Mouse (Mus musculus) left cerebral cortex, postnatal 14 days (tissue): ENCODE data around the gene Hamp. TPM values are rescaled to one million over a fixed set of nuclear protein-coding genes. Genes with fewer than 3 reads are reported as not detected.
"Not testable (repeated sequence)": the region's sequence is repeated elsewhere in the genome, so short reads cannot be mapped to it uniquely, and the experiment has no call there.

Experiments used
- DNase-seq, 2 experiments: peaks; one replicate each; pipeline ENCODE4 v3.0.0; 2021 to 2022; ENCODE audit warnings: low spot score in 2 of 2, mixed read lengths in 1 of 2
- intact Hi-C: fragments of 180-260 bp; cut with DNase I; formaldehyde crosslinking; loops from one replicate; pipeline ENCODE4 v1.15.1; 2025
- total RNA-seq, 2 experiments: library from RNA; stranded (reverse); gene quantifications; 2 replicates each; pipeline ENCODE4 v1.2.3; 2021

Hamp gene
- total RNA-seq, 2 experiments from 2014 or later = not detected

- intact Hi-C loops = loop anchor here (5.0 kb wide), 1 partner anchor 115 kb away; no protein-coding TSS in a partner anchor
- DNase-seq = peak; percentile 83 to 85
Observed at GRCm38 (mm10) chr7:30957367-30957783, 13.5 kb upstream of the Hamp start.

GRCm38 (mm10) chr7:30956756-30957366, 13.0 kb upstream of the Hamp start, which contains the start of gene Usf2:
Gene Usf2, minus strand, starts transcription at chr7:30956803.
- DNase-seq = peak; percentile 84 to 86
- intact Hi-C loops = loop anchor here (5.0 kb wide), 1 partner anchor 115 kb away; no protein-coding TSS in a partner anchor

- intact Hi-C loops = loop anchor here (5.0 kb wide), 1 partner anchor 116 kb away; no protein-coding TSS in a partner anchor
- no peak for DNase-seq
Observed at GRCm38 (mm10) chr7:30956357-30956751, 12.5 kb upstream of the Hamp start.

GRCm38 (mm10) chr7:30955584-30956356, 11.9 kb upstream of the Hamp start:
- DNase-seq = peak; percentile 73
- intact Hi-C loops = loop anchor here (5.0 kb wide), 1 partner anchor 117 kb away; no protein-coding TSS in a partner anchor

GRCm38 (mm10) chr7:30954971-30955520, 11.2 kb upstream of the Hamp start:
- intact Hi-C loops = loop anchor here (5.0 kb wide), 1 partner anchor 117 kb away; no protein-coding TSS in a partner anchor
- DNase-seq = no peak

GRCm38 (mm10) chr7:30954036-30954435, 10.2 kb upstream of the Hamp start:
- DNase-seq = no peak
- intact Hi-C loops = no loop called here

GRCm38 (mm10) chr7:30953459-30953858, 9.6 kb upstream of the Hamp start:
- intact Hi-C loops = no loop called here
- DNase-seq = no peak

GRCm38 (mm10) chr7:30952441-30953265, 8.8 kb upstream of the Hamp start:
- intact Hi-C loops = no loop called here
- no peak for DNase-seq

GRCm38 (mm10) chr7:30949902-30950301, 6.1 kb upstream of the Hamp start:
- intact Hi-C loops, DNase-seq: not testable (repeated sequence)

GRCm38 (mm10) chr7:30945876-30946275, 2.0 kb upstream of the Hamp start:
- no peak for DNase-seq
- intact Hi-C loops = no loop called here

GRCm38 (mm10) chr7:30945466-30945865, 1.6 kb upstream of the Hamp start:
- intact Hi-C loops, DNase-seq: not testable (repeated sequence)

- DNase-seq, intact Hi-C loops: not testable (repeated sequence)
Observed at GRCm38 (mm10) chr7:30944706-30945105, 874 bp upstream of the Hamp start.

- intact Hi-C loops, DNase-seq: not testable (repeated sequence)
Observed at GRCm38 (mm10) chr7:30942365-30942764, 1.5 kb downstream of the Hamp start.

GRCm38 (mm10) chr7:30940070-30940469, 3.8 kb downstream of the Hamp start:
- intact Hi-C loops, DNase-seq: not testable (repeated sequence)

GRCm38 (mm10) chr7:30935422-30936099, 8.3 kb downstream of the Hamp start:
- DNase-seq, intact Hi-C loops: not testable (repeated sequence)

- intact Hi-C loops = not testable (repeated sequence)
Observed at GRCm38 (mm10) chr7:30924581-30924980, 19.3 kb downstream of the Hamp start, which contains the start of gene Hamp2. Gene Hamp2, minus strand, starts transcription at chr7:30924681.

GRCm38 (mm10) chr7:30924071-30924470, 19.8 kb downstream of the Hamp start:
- no peak for DNase-seq

More at GRCm38 (mm10) chr7:30924581-30924980, 19.3 kb downstream of the Hamp start, which contains the start of gene Hamp2:
- DNase-seq = not testable (repeated sequence)

GRCm38 (mm10) chr7:30922490-30922889, 21.3 kb downstream of the Hamp start:
- DNase-seq, intact Hi-C loops: not testable (repeated sequence)

More at GRCm38 (mm10) chr7:30924071-30924470, 19.8 kb downstream of the Hamp start:
- intact Hi-C loops = no loop called here
